Mouse (Mus musculus) stomach, postnatal 0 days (tissue): ENCODE results near the gene Myrfl. TPM values are rescaled to one million over a fixed set of nuclear protein-coding genes. Genes with fewer than 3 reads are reported as not detected.

Source experiments
- ATAC-seq: fragments of 200-750 bp; cut with Nextera tagmentation; 2 replicates; pipeline ENCODE4 v1.8.0; 2017; ENCODE audit not compliant: low FRiP score, low TSS enrichment
- DNase-seq: peaks from one replicate; pipeline ENCODE4 v3.0.0-alpha.2; 2016; ENCODE audit warnings: low spot score
- H3K27ac ChIP-seq: fragments of 300-500 bp; sonication (generic); replicated peaks from 2 replicates; pipeline ENCODE4 v1.5.1; 2014; ENCODE audit warnings: mild to moderate bottlenecking, control low read depth
- H3K27me3 ChIP-seq: fragments of 300-500 bp; sonication (generic); 2 replicates; pipeline ENCODE4 v1.6.1; 2014; ENCODE audit warnings: low read length; ENCODE audit not compliant: control insufficient read depth, insufficient read depth
- H3K36me3 ChIP-seq: fragments of 300-500 bp; sonication (generic); 2 replicates; pipeline ENCODE4 v1.6.1; 2014; ENCODE audit warnings: low read length, mixed read lengths; ENCODE audit not compliant: control insufficient read depth, insufficient read depth
- H3K4me1 ChIP-seq: fragments of 300-500 bp; sonication (generic); replicated peaks from 2 replicates; pipeline ENCODE4 v1.6.1; 2014; ENCODE audit warnings: antibody characterized with exemption; ENCODE audit not compliant: control insufficient read depth, insufficient read depth
- H3K4me2 ChIP-seq: fragments of 300-500 bp; sonication (generic); replicated peaks from 2 replicates; pipeline ENCODE4 v1.6.1; 2014; ENCODE audit warnings: low read depth, mild to moderate bottlenecking, control low read depth, moderate library complexity
- H3K4me3 ChIP-seq: fragments of 300-500 bp; sonication (generic); 2 replicates; pipeline ENCODE4 v1.5.1; 2014; ENCODE audit warnings: low read depth, low read length, control low read depth
- H3K9ac ChIP-seq: fragments of 300-500 bp; sonication (generic); 2 replicates; pipeline ENCODE4 v1.6.1; 2014; ENCODE audit warnings: mild to moderate bottlenecking, low read length, control low read depth, mixed read lengths
- H3K9me3 ChIP-seq: fragments of 300-500 bp; sonication (generic); 2 replicates; pipeline ENCODE4 v1.6.1; 2016; ENCODE audit warnings: low read length; ENCODE audit not compliant: control insufficient read depth
- CTCF ChIP-seq: IDR thresholded peaks from 2 replicates; pipeline ENCODE4 v1.5.1; 2016; ENCODE audit warnings: antibody characterized with exemption, low read depth, mild to moderate bottlenecking, moderate library complexity
- EP300 ChIP-seq: optimal IDR thresholded peaks from 2 replicates; pipeline ENCODE3; 2016; ENCODE audit warnings: antibody characterized with exemption
- WGBS: fragments of 180-500 bp; shearing (Covaris S2); extraction: QIAGEN DNeasy Blood & Tissue Kit; methylation state at CpG from one replicate; pipeline ENCODE4 v1.1.7; 2014; 5-methylcytosine and 5-hydroxymethylcytosine counted together
- polyA plus RNA-seq: library from polyadenylated mRNA; unstranded; fragments of >200 nt; fragmentation: Nextera tagmentation; extraction: Ambion mirVana; gene quantifications from 2 replicates; pipeline ENCODE4 v1.2.1, GENCODE M21; 2015

Gene Myrfl
- polyA plus RNA-seq, 1 experiment from 2014 or later, result 0.02 TPM

GRCm38 (mm10) chr10:116741343-116741742, 155.4 kb downstream of the Myrfl start:
- Histone ChIP-seq H3K36me3 (no peaks in the 10 kb centered on the region), H3K9ac (no peak overlapping the region), H3K4me1 (no peaks in the 10 kb centered on the region), H3K27me3 (no peaks in the 10 kb centered on the region), H3K4me3 (no peak overlapping the region), H3K9me3 (no peaks in the 10 kb centered on the region), H3K27ac (no peak overlapping the region), H3K4me2 (no peak overlapping the region)
- TF ChIP-seq EP300, result no peak
- TF ChIP-seq CTCF, result no peak
- no peak for ATAC-seq
- WGBS, result 53% methylated on average over 6 of the region's 6 CpGs
- DNase-seq, result no peak

DNA sequence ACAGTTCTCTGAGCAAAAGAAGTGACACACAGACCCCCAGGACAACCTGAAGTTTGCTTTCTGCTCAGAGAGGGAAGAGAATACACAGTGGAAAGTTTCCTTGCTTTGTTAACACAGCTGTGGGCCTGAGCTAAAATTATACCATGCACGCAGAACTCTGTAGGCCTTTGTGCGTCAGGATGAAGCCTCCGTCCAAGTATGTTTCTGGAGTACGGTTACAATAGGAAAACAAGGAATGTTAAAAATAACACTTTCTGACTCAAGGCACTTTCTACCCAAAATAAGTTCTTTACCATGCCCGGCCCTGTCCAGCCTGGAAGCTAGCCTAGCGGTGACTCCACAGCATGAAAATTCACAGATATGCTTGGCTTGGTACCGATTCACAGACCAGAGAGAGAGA, 156.6 kb downstream of the Myrfl start:
- H3K27ac ChIP-seq, result 0 out of 2 replicates have a peak overlapping the region, but pooled peaks have one; percentile 59

DNA sequence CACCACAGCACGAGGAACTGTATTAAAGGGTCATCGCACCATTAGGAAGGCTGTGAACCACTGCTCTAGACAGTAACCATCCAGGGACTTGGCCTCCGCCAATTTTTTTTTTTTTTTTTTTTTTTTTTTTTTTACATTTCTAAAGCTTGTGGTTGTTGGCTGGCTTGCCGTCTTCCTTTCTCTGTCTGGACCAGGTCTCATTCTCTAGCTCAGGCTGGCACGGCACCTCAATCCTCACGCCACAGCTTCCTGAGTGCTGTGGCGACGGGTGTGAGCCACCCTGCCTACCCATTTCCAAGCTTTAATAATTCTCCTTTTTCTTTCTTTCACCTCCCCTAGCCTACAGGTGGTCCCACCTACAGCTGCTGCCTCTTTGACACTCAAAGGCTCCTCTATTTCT, 158.2 kb downstream of the Myrfl start:
- H3K27ac ChIP-seq, result no peak overlapping the region
- H3K4me1 ChIP-seq, result no peaks in the 10 kb centered on the region
- H3K36me3 ChIP-seq, result no peaks in the 10 kb centered on the region
- 89% methylated on average over 8 of the region's 8 CpGs for WGBS
- H3K27me3 ChIP-seq, result no peaks in the 10 kb centered on the region
- no peak for DNase-seq
- no peaks in the 10 kb centered on the region for H3K9me3 ChIP-seq
- TF ChIP-seq EP300, result no peak
- no peak for TF ChIP-seq CTCF
- H3K4me3 ChIP-seq, result no peak overlapping the region
- no peak for ATAC-seq
- no peak overlapping the region for H3K4me2 ChIP-seq
- H3K9ac ChIP-seq, result no peak overlapping the region

More for the DNA sequence above, 156.6 kb downstream of the Myrfl start:
- no peaks in the 10 kb centered on the region for H3K9me3 ChIP-seq
- no peaks in the 10 kb centered on the region for H3K27me3 ChIP-seq
- no peaks in the 10 kb centered on the region for H3K4me1 ChIP-seq
- 0 out of 2 replicates have a peak, but pooled peaks have one; percentile 10 for TF ChIP-seq CTCF
- no peak for TF ChIP-seq EP300
- ATAC-seq, result 0 out of 2 replicates have a peak, but pooled peaks have one; percentile 18
- no peak overlapping the region for H3K9ac ChIP-seq
- 46% methylated on average over 7 of the region's 7 CpGs for WGBS
- H3K36me3 ChIP-seq, result no peaks in the 10 kb centered on the region
- no peak for DNase-seq
- no peak overlapping the region for H3K4me2 ChIP-seq
- H3K4me3 ChIP-seq, result no peak overlapping the region

GRCm38 (mm10) chr10:116735607-116736006, 161.1 kb downstream of the Myrfl start:
- ATAC-seq (no peak), DNase-seq (no peak)
- Histone ChIP-seq H3K9me3 (no peaks in the 10 kb centered on the region), H3K27ac (no peak overlapping the region), H3K4me3 (no peak overlapping the region), H3K27me3 (no peaks in the 10 kb centered on the region), H3K36me3 (no peaks in the 10 kb centered on the region), H3K4me1 (no peaks in the 10 kb centered on the region), H3K9ac (no peak overlapping the region), H3K4me2 (no peak overlapping the region)
- no peak for TF ChIP-seq EP300
- no peak for TF ChIP-seq CTCF
- 73% methylated on average over 8 of the region's 8 CpGs for WGBS

GRCm38 (mm10) chr10:116733651-116734050, 163.1 kb downstream of the Myrfl start:
- Histone ChIP-seq H3K36me3 (no peaks in the 10 kb centered on the region), H3K9ac (no peak overlapping the region), H3K4me3 (no peak overlapping the region), H3K27ac (no peak overlapping the region), H3K4me1 (no peaks in the 10 kb centered on the region), H3K9me3 (no peaks in the 10 kb centered on the region), H3K27me3 (no peaks in the 10 kb centered on the region), H3K4me2 (no peak overlapping the region)
- 51% methylated on average over 7 of the region's 7 CpGs for WGBS
- no peak for DNase-seq
- no peak for ATAC-seq
- TF ChIP-seq CTCF, result no peak
- no peak for TF ChIP-seq EP300

- Histone ChIP-seq H3K4me1 (no peaks in the 10 kb centered on the region), H3K27me3 (no peaks in the 10 kb centered on the region), H3K9me3 (no peaks in the 10 kb centered on the region), H3K9ac (no peak overlapping the region), H3K36me3 (no peaks in the 10 kb centered on the region), H3K4me3 (no peak overlapping the region), H3K27ac (no peak overlapping the region), H3K4me2 (no peak overlapping the region)
- no peak for TF ChIP-seq CTCF
- TF ChIP-seq EP300, result no peak
- WGBS, result 61% methylated on average over 10 of the region's 10 CpGs
- ATAC-seq (no peak), DNase-seq (no peak)
Measured at GRCm38 (mm10) chr10:116730033-116730652, 166.6 kb downstream of the Myrfl start.
